Mouse (Mus musculus): ENCODE results near the gene Boc.

Boc gene

DNA sequence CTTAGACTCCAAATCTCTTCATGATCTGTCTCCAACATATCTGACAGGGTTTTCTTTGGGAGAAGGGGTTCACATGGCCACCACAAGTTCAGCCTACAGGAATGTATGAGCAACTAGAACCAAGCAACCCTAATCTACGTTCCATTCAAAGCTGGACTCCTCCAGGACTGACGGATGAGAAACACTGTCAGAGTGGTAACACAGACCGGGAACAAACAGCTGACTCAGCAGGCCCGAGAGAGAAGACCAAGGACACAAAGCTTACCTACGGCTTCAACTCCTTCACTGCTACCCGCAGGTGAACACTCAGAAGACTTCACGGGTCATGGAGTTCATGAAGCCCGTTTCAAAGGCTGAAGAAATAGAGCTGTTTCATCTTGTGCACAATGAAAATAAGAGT lies 4.8 kb downstream of the Boc start:
- in situ Hi-C loops (cut with MboI, MseI) = no loop called here

DNA sequence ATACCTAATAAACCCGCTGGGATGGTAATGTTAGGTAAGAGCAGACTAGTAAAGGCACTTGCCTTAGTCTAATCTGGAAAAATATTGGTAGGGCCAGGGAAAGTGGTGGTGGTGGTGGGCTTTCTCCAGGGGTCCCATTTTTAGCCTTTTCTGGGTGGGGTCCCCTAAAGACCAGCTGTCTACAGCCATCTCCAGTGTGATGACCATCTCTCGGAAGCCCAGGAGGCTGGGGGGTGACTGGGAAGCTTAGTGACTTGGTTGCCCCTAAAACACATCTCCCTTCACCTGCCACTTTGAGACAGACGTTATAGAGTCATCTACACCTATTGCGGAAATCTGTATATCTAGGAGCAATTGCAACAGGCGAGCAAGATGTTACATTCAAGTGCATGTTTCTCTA lies 6.0 kb downstream of the Boc start:
- in situ Hi-C loops (cut with MboI, MseI) = no loop called here

DNA sequence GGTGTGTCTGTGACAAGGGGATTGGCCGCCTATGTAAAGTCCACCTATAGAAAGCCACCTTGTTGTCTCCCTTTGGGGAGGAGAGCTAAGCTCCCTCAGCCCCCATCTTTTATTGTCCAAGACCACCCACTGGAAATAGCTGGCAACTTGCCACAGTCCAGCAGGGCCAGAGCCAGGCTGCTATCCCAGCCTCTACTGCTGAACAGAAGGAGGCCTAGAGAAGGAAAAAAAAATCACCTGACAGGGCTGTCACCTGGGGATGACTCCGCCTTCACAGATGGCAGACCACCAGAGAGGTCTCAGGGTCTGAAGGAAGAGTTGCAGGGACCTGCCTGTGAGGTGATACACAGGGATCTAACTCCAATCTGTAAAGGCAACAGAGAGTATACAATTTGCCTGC lies 6.7 kb downstream of the Boc start:
- in situ Hi-C loops (cut with MboI, MseI) = no loop called here

DNA sequence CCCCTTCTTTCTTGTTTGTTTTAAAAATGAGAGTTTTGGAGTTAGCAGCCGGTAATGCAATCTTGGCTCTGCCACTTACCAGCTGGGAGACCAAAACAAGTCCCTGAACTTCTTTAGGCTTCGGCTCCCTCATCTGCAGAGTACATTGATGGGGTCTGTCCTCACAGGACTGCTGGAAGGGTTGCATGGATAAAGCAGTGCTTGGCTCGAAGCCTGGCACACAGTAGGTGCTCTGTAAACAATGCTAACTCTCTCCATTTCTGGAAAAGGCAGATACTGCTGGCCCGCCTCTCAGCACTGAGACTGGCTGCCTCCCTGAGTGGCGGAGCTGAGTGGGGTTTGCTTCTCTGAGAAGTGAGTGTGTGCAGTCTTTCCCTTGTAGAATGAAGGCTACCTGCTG lies 7.2 kb downstream of the Boc start:
- in situ Hi-C loops (cut with MboI, MseI) = no loop called here

DNA sequence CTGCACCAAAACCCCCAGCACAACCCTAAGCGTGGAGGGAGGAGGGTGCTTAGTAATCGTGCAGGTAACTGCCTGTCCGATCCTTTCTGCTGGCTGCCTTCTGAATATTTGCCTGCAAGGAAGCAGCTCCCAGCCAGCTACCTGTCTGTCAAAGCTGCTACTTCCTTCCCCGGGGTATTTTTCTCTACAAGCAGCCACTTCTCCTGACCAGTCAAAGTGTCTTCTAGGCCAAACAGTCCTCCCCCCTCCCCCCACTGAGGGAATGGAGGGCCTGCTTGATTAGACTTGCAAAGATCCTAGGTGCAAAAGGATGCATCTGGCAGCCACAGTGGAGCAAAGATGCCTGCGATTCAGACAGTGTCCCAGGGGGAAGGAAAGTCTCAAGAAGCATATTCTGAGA lies 7.9 kb downstream of the Boc start:
- in situ Hi-C loops (cut with MboI, MseI) = no loop called here

DNA sequence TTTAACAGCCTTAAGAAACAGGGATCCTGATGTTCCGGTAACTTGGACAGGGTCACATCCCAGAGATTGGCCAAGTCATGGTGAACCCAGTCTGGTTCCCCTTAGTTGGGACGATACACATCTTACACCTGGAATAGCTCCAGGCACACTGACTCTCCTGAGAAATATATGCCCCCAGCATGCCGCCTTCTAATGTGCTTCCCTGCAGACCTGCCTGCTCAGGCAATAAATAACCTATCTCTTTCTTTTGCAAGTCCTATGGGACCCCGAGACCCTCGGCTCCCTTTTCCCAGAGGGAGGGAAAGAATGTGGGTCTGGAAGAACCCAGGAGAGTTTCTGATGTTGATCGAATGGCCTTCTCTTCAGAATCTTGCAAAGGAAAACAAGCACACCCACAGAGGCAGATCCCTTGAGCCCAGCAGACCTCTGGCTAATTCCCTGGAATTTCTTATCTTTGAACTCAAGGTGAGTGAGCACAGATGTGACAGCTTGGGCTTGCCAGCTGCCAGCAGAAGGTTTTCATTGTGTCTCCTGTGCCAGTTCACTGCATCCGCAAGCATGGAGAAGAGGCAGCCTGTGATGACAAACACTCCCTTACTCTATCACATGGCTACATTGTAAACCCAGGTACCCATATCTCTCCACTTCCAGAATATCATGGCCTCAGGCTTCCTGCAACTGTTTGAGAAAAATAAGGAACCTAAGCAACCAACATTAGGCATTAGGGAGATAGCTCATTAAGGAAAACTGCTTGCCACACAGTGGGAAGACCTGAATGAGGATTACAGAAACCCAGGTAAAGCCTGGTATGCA lies 8.6 kb downstream of the Boc start:
- in situ Hi-C loops (cut with MboI, MseI) = loop anchor here (5.0 kb wide), 1 partner anchor 92 kb away; no protein-coding TSS in a partner anchor

DNA sequence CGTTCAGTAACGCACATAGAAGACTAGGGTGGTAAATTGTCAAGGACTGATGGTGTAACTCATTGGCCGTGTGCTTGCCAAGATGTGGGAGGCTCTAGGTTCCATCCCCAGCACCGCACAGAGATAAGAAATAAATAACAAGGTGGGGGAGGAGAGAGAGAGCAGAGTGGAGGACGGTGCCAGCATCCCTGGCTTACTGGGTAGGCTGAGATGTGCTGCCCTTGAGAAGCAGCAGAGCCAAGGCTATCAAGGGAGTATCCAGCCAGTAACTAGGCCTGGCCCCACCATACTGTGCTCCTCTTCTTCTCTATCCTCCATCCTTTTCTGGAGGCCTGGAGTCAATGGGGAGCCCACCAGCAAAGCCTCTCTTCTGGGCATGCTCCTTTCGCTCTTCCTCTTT lies 9.3 kb downstream of the Boc start:
- in situ Hi-C loops (cut with MboI, MseI) = loop anchor here (5.0 kb wide), 1 partner anchor 93 kb away; no protein-coding TSS in a partner anchor

DNA sequence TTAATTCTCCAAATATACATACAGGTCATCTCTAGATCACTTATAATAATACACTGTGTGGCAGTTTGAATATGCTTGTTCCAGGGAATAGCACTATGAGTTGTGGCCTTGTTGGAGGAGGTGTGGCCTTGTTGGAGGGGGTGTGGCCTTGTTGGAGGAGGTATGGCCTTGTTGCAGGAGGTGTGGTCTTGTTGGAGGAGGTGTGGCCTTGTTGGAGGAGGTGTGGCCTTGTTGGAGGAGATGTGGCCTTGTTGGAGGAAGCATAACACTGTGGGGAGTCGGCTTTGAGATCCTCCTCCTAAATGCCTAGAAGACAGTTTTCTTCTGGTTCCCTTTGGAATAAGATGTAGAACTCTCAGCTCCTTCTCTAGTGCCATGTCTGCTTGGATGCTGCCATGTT lies 10.7 kb downstream of the Boc start:
- in situ Hi-C loops (cut with MboI, MseI) = loop anchor here (5.0 kb wide), 1 partner anchor 94 kb away; no protein-coding TSS in a partner anchor

DNA sequence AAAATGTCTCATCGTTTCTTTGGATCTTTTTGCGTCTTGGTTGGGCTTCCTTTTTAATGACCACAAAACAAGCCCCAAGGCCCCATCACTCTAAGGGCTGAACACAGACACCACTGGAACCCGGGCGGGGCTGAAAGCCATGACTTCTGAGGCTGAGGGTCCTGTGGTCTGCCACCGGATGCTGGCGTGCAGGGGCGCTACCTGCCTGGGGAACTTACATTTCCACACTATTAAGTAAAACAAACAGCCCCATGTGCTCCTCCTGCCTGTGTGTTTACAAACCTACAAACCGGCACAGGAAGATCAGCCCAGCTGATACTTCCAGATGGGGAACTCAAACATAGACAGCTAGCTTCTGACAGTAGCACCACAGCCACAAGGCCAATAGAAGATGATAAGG lies 11.9 kb downstream of the Boc start:
- in situ Hi-C loops (cut with MboI, MseI) = loop anchor here (5.0 kb wide), 1 partner anchor 95 kb away; no protein-coding TSS in a partner anchor

DNA sequence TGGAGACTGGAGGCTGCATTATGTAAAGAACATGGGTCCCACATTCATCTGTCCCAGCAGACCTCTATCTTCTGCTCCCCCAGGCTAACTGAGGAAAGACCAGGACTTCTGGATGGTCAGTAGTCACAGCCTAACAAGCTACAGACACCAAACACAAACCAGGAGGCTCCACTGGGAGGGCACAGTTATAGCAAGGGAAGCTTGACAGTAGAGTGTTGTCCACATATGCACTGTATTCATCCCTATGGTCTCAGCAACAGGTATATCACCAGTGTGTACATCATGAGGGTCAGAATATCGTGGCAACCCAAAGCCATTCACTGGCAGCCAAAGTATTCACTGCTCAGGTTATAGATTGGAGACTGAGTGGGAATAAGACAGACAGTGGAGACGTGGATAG lies 12.8 kb downstream of the Boc start:
- in situ Hi-C loops (cut with MboI, MseI) = loop anchor here (5.0 kb wide), 1 partner anchor 96 kb away; no protein-coding TSS in a partner anchor

DNA sequence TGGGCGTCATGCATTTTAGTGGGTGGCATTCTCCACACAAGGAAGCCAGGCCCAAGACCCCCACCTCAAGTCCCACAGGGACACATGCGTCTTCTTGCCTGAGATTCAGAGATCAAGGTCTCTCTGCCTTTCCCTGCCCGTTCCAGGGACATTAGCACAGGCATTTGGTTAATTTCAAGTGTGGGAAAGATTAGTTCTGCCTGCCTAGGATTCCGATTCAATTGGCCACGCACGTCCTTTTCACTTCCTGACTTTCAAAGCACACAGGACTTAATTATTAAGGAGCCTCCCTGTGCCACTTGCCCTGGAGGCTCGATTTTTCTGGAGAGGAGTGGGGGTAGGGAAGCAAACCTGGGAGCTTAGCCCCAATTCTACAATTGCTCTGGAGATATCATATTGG lies 13.5 kb downstream of the Boc start:
- in situ Hi-C loops (cut with MboI, MseI) = loop anchor here (5.0 kb wide), 1 partner anchor 97 kb away; no protein-coding TSS in a partner anchor

DNA sequence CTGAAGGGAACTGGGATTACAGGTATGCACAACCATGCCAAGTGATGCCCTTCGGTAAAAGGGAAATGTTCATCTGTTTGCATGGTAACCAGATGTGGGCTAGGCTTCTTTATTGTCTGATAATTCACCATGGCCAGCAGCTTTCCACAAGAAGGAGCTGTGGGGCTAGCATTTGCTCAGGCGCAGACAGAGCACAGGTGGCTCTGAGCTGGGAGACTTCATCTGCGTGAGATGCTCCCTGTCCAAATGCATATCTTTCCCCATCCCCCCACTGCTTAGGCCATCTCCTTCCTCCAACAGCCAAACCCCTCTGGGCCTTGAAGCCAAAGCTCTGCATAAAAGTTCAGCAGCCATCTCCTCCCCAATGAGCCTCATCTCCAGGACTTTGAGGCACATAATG lies 15.6 kb downstream of the Boc start:
- in situ Hi-C loops (cut with MboI, MseI) = no loop called here

DNA sequence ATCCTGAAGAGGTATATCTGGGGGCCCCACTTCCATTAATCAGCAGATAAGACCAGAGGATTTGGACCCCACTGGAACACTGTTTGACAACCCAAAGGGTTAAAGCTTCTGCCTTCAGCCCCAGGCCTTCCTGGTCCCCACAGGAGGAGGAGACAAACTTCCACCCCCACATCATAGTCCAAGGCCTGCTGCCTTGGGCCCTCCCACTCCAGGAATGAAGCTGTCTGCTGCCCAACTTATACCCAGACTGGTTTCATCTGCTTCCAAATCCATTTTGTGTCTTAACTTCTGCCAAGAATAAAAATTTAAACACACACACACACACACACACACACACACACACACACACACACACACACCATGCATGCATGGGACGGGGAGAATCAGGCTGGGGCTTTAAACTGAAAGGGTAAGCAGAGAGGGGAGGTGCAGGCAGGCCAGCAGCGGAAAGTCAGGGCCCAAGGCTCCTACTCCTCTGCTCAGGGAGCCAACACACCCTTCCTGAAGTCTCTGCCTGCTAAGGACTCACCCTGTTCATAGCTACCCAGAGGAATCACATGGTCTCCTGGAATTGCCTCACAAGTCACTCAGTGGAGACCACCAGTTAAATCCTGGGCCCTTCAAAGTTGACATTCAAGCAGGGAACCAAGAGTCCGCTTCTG lies 16.5 kb downstream of the Boc start:
- in situ Hi-C loops (cut with MboI, MseI) = no loop called here

DNA sequence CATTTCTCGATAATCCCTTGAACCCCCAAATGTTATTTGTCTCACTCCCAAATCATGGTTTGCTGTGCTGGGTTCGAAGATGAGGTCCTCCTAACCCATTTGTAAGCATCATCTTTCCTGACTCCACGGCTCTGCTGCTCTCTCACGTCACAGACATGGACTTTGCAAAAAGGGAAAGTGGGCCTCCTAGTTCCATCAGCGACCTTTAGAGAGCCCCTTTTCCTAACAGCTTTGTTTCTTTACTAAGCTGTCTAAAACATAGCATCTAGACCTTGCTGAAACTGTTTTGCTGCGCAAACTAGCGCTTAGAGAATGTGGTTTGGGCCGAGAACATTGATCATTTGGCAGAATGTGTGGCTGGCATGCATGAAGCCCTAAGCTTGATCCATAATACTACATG lies 19.1 kb downstream of the Boc start:
- in situ Hi-C loops (cut with MboI, MseI) = no loop called here

DNA sequence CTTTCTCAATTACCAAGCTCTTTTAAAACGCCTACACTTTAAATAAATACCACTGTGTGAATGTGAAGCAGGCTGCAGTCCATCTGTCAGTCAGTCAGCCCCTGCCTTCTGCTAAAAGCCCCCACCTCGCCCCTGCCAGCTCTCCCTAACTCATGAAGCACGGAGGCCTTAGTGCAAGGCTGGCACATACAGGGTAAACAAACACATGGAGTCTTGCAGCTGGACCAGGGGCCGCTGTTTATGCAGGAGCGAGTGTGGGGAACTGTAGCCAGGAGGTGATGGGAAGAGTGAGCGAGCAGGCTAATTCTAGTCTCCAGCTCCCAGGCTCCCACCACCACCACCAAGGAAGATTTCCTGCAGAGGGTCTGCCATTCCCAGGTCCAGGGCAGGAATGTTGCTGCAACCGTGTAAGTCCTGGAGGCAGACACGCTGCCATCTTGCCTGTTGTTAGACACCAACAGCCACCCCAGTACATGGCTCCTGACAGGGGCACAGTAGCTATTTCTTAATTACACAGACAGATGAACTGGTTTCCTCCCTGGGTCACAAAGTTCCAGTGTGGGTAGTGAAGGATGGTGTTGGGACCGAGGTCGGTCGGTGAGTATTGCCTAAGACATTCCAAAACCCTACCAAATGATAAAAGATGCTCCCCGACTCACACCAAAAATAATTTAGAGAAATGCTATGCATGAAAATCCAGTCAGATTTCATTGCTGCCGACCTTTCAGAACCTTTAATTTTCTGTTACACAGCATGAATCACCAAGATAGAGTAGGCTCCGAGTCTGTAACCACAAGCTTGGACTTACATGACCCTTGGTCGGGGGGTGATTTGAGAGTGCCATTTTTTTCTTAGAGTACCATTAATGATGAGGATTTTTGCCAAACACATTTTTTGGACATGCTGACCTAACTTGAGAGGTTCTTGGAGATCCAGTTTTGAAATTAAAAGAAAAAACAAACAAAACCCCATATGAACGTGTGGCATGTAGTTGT lies 20.0 kb downstream of the Boc start:
- in situ Hi-C loops (cut with MboI, MseI) = no loop called here

DNA sequence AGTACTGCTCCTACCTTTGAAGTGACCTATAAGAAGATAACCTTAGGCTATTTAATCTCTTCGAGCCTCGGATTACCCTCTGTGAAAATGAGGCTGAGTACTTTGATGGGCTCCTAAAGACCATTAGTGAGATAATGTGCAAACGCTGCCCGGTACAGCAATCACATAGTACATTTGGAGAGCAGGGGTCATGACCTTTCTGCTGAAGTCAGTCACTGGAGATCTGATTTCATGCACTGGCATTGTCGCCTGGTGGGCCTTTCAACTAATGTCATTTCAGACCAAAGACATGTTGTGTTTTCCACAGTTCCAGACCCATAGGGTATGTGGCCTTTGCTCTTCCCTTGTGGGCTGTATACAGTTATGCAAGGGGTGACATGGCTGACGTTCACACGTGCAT lies 24.6 kb downstream of the Boc start:
- in situ Hi-C loops (cut with MboI, MseI) = no loop called here

DNA sequence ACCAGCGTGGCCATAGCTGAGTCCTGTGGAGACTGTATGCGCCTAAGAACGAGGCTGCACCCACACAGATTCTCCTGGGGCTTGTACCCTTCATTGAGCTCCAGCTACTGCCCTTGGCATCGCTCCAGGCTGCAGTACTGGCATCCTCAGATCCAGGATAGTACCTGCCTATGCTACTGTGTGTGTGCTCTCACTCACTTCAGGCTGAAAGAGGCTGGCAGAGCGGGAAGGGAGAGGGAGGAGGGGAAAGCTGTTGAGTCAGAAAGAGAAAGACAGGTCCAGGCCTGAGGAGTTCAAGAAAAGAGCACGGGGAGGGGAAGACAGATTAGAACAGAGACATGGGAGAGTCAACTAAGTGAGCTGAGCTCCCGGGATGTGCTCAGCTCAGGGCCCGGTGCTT lies 25.2 kb downstream of the Boc start:
- in situ Hi-C loops (cut with MboI, MseI) = no loop called here

DNA sequence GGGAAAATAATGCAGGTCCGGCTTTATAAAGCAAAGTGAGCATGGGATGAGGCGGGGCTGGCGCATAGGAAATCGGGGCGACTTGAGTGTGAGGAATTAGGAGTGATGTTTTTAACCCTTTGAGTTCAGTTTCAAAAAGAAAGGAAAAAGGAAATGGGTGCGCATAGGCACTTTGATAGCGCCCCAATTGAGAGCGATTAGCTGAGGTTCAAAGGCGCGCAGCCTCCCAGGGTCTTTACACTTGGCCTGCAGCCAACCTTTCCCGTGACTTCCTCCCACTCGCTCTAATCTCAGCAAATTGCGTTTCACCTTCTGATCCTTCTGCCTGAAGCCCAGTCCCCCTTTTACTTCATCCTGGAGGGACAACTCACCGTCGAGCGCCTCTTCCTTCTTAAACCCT lies 25.8 kb downstream of the Boc start:
- in situ Hi-C loops (cut with MboI, MseI) = no loop called here

DNA sequence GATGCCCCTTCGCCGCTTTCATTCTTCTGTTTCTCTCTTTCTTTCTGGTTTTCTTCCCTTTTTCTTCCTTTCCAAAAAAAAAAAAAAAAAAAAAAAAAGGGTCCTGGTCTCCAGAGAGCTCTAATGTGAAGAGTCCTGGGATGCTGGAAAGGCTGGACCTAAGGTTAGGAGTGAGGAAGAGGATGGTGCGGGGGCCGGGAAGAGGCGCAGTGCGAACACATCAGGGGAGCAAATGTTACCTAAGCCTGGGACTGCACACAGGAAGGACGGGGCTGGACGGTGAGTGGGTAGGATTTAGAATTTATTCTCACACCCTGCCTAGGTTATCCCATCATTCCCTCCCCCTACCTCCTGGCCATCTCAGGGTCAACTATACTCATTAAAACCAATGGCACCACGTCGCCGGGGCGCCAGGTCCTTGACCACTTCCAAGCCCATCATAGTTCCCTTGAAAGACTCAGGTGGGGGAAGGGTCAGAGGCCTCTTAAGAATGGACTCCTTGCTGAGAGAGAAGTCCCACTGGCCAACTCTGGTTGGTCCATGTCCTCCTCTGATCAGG lies 27.4 kb downstream of the Boc start:
- in situ Hi-C loops (cut with MboI, MseI) = no loop called here

DNA sequence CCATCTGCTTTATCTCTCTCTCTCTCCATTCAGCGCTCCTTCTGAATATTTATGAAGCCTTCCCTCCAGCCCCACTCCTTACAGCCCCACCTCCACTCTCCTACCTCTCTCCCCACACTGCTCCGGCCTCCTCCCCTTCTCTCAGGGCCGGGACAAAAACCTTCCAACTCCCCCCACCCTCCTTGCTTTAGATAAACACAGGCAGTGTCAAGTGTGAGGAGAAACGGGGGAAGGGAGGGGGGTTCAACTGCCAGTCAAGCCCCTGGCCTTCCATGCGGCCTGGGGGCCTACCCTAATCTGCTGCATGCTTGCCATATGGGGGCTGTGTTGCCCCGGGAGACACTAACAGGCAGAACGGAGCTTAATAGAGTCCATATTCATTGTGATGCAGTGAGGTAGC lies 27.9 kb downstream of the Boc start:
- in situ Hi-C loops (cut with MboI, MseI) = no loop called here

DNA sequence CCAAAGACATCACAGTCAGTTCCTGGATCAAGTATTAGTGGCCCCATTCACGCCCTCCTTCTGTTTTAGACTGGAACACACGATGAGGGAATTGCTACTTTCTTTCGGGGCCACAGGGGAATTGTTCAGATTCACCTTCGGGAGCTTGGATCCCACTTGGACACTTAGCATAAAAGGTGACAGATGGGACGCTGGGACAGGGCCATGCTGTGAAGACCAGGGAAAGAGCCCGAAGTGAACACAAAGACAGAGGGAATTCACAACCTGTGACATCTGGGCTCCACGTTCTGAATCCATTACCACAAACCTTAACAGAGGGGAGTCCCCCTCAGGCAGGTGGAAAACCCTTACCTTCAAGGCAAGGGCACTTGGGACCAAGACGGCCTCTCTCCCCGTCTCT lies 28.5 kb downstream of the Boc start:
- in situ Hi-C loops (cut with MboI, MseI) = no loop called here

DNA sequence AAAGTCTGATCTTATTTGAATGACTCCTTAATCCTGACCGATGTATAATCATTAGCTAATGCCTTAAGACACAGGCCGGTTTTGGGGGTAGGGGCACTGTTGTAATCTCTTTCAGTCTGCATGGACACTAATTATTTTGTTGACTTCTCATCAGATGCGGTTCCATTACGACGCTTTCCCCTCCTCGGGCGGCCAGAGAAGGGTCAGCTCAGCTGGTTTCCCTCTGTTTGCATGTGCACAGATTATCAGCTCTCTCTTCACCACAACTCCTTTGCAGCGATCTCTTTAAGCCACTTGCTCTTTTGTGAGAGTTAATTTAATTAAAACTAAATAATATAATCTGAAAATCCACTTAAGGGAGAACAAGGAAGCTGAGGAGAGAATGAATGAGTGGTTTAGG lies 29.0 kb downstream of the Boc start:
- in situ Hi-C loops (cut with MboI, MseI) = no loop called here

All from T-helper 1 cell (primary cell).